Mouse (Mus musculus): Measurements from ENCODE around the gene Prn.

GRCm38 (mm10) chr2:131908351-131908861, 1.4 kb upstream of the Prn start:
- TF ChIP-seq UBTF (IDR thresholded peaks at IDR 0.05; ENCODE audit: borderline replicate concordance, insufficient read depth, low read depth, low read length) (no peak), CHD2 (IDR thresholded peaks at IDR 0.05; ENCODE audit: low read length) (no peak), MXI1 (IDR thresholded peaks at IDR 0.05; ENCODE audit: low read depth, low read length) (no peak)
